Mouse (Mus musculus) erythroblast, embryonic 14.5 days (primary cell): ENCODE results near the gene Syt7.

Experiments
- GATA1 ChIP-seq: IDR thresholded peaks from 2 replicates; pipeline ENCODE4 v1.6.1; 2012; ENCODE audit warnings: low read length, inconsistent platforms, mixed read lengths
- TAL1 ChIP-seq: IDR thresholded peaks from 3 replicates; pipeline ENCODE4 v1.6.1; 2012; ENCODE audit warnings: low read length, inconsistent platforms, mixed read lengths

GRCm38 (mm10) chr19:10482703-10483102 is 93.8 kb downstream of the Syt7 start, which contains the start of gene Ppp1r32:
- no peak for TF ChIP-seq TAL1
- no peak for TF ChIP-seq GATA1
